24 mouse cellular contexts compared by ENCODE assay signal in genomic region chr19:55138506-55138905, GRCm38 (mm10). TPM values are rescaled to one million over a fixed set of nuclear protein-coding genes. Genes with fewer than 3 reads are reported as not detected.
DNase-seq lines count a peak whose midpoint lies in the region; ATAC-seq and TF ChIP-seq lines count a peak whose summit lies in the region.
"Had no signal": no experiment of that assay in that cellular context is flagged by ENCODE, and none has a peak within 500 bp of the region (broad histone marks: within the 10 kb centered on the region; RNA-seq: fewer than 3 reads in every experiment).

No protein-coding gene starts in this region.

- no peak for TF ChIP-seq CTCF in liver, postnatal 0 days (IDR thresholded peaks at IDR 0.05; ENCODE audit: low read depth)

- no peak for TF ChIP-seq EP300 in liver, postnatal 0 days (IDR thresholded peaks at IDR 0.05; ENCODE audit: low read depth)

- no peaks in the 10 kb centered on the region for H3K27me3 ChIP-seq in liver, postnatal 0 days (ENCODE audit: insufficient read depth, low read length)
- H3K27me3 ChIP-seq: intestine, embryonic 15.5 days; midbrain, embryonic 12.5 days had no signal

- peaks cover 29% of the 10 kb centered on the region for H3K4me1 ChIP-seq in liver, postnatal 0 days (ENCODE audit: insufficient read depth)

- no peak overlapping the region for H3K4me3 ChIP-seq in liver, postnatal 0 days (ENCODE audit: low read depth, low read length)
- H3K4me3 ChIP-seq: erythroblast, embryonic 14.5 days; intestine, embryonic 15.5 days; limb, embryonic 10.5 days; midbrain, embryonic 12.5 days; myocyte had no signal

- H3K27ac ChIP-seq in liver, postnatal 0 days (ENCODE audit: low read depth): peak overlapping the region; percentile 66; the same call in 1 of the 2 replicates
- H3K27ac ChIP-seq: intestine, embryonic 15.5 days; limb, embryonic 10.5 days; liver, embryonic 14.5 days; macrophage had no signal

- H3K36me3 ChIP-seq in liver, postnatal 0 days (replicated peaks; ENCODE audit: insufficient read depth, low read length): no peaks in the 10 kb centered on the region
- H3K36me3 ChIP-seq: intestine, embryonic 15.5 days; limb, embryonic 10.5 days; midbrain, embryonic 12.5 days had no signal

- 68% methylated on average over 7 of the region's 7 CpGs for WGBS in liver, postnatal 0 days (ENCODE audit: insufficient replicate concordance)

- no peak overlapping the region for H3K4me2 ChIP-seq in liver, postnatal 0 days (ENCODE audit: low read depth, low read length)
- H3K4me2 ChIP-seq: intestine, embryonic 15.5 days; midbrain, embryonic 12.5 days had no signal

- no peak overlapping the region for H3K9ac ChIP-seq in liver, postnatal 0 days (replicated peaks)
- H3K9ac ChIP-seq: intestine, embryonic 15.5 days; liver, embryonic 14.5 days; midbrain, embryonic 12.5 days had no signal

- H3K9me3 ChIP-seq in liver, postnatal 0 days (ENCODE audit: low read length): no peaks in the 10 kb centered on the region
- H3K9me3 ChIP-seq: intestine, embryonic 15.5 days; limb, embryonic 10.5 days; midbrain, embryonic 12.5 days had no signal

- ATAC-seq in liver, postnatal 0 days: no peak
- ATAC-seq in granulocyte monocyte progenitor cell, adult 5-6 weeks (replicated peaks; ENCODE audit: poor library complexity, severe bottlenecking): no peak
- ATAC-seq: activated CD4-positive, CD25-positive, alpha-beta regulatory T cell, adult 4 months; forebrain, embryonic 14.5 days; Patski had no signal

- DNase-seq in liver, postnatal 0 days: no peak
- DNase-seq in liver (no peak), adipocyte (ENCODE audit: low spot score) (peak; percentile 45)
- DNase-seq in adrenal gland, adult 2 months: peak; percentile 88
- DNase-seq in kidney, adult 8-10 months: peak; percentile 71 to 80
- DNase-seq in heart, adult 9 months (ENCODE audit: low spot score in 2 of 2): no peak
- DNase-seq: cerebellum, adult 8-10 months; heart, postnatal 4 days had no signal

RNA-seq across cellular contexts. Expression of gene Gpam, which starts 11.5 kb away (rescaled TPM):
- polyA plus RNA-seq in liver, postnatal 0 days (2015; fragmentation: Nextera tagmentation; extraction: Ambion mirVana): 19.8 and 24.2 TPM in 2 replicates
- 100 to 1,000 TPM; 199 to 552 TPM for total RNA-seq in adrenal gland, adult 2 months (2021)
- polyA plus RNA-seq in adrenal gland, adult 2 months (2012; rRNA removed): 134 and 233 TPM in 2 replicates
- total RNA-seq in granulocyte monocyte progenitor cell, adult 5-6 weeks (2014; fragmentation: Nextera tagmentation): 7.7 and 11.0 TPM in 2 replicates
- total RNA-seq in granulocyte monocyte progenitor cell, adult 5-6 weeks (2017): 9.0 and 10.7 TPM in 2 replicates

RNA-seq across cellular contexts. Expression of gene Tectb, which starts 42.0 kb away (rescaled TPM):
- 0.09 and 0.19 TPM in 2 replicates for polyA plus RNA-seq in liver, postnatal 0 days (2015; fragmentation: Nextera tagmentation; extraction: Ambion mirVana)
- under 1 TPM; 0.41 to 0.89 TPM for total RNA-seq in adrenal gland, adult 2 months (2021)
- 0.04 TPM in 1 of 2 replicates, not detected in the other for polyA plus RNA-seq in adrenal gland, adult 2 months (2012; rRNA removed)
- not detected in 2 replicates for total RNA-seq in granulocyte monocyte progenitor cell, adult 5-6 weeks (2014; fragmentation: Nextera tagmentation)
- not detected in 2 replicates for total RNA-seq in granulocyte monocyte progenitor cell, adult 5-6 weeks (2017)
- total RNA-seq: common myeloid progenitor, adult 5-6 weeks; left cerebral cortex, adult 18-20 months; neutrophil, adult 5-6 weeks had no signal
- polyA plus RNA-seq: activated CD4-positive, CD25-positive, alpha-beta regulatory T cell, adult 4 months; embryonic facial prominence, embryonic 11.5 days; erythroblast, embryonic 14.5 days; heart, embryonic 14.5 days; limb, embryonic 10.5 days; macrophage; myocyte; Patski had no signal

Comparison
In these comparisons a context has a peak if more than half of its experiments do, and no peak if none do; other contexts are left out.
1. DNase-seq: peak in adipocyte (single experiment), adrenal gland, adult 2 months (single experiment) and kidney, adult 8-10 months (2 of 2); none in liver, postnatal 0 days (single experiment), liver (single experiment) and heart, adult 9 months (0 of 2).
2. RNA of gene Gpam, which starts 11.5 kb away (total RNA-seq): 199 to 552 TPM in adrenal gland, adult 2 months; 7.7 to 11.0 TPM in granulocyte monocyte progenitor cell, adult 5-6 weeks; every median in the first group is over 10 times any median in the second.